Mouse (Mus musculus) bone marrow macrophage, adult 2 months (primary cell): ENCODE data around the gene Xcl1. TPM values are rescaled to one million over a fixed set of nuclear protein-coding genes. Genes with fewer than 3 reads are reported as not detected.

ENCODE experiments used
- H3K27ac ChIP-seq: 2 replicates; pipeline ENCODE4 v1.5.1; 2012; ENCODE audit warnings: low read depth, low read length; ENCODE audit not compliant: insufficient read depth
- H3K4me1 ChIP-seq: 2 replicates; pipeline ENCODE4 v1.6.1; 2012; ENCODE audit warnings: low read length; ENCODE audit not compliant: control insufficient read depth, insufficient read depth
- H3K4me3 ChIP-seq: 2 replicates; pipeline ENCODE4 v1.5.1; 2012; ENCODE audit warnings: mild to moderate bottlenecking, low read length, moderate library complexity; ENCODE audit not compliant: insufficient read depth
- CTCF ChIP-seq: IDR thresholded peaks from 2 replicates; pipeline ENCODE4 v1.5.1; 2012; ENCODE audit warnings: low read depth, mild to moderate bottlenecking, low read length, moderate library complexity
- POLR2A ChIP-seq: IDR thresholded peaks from 2 replicates; pipeline ENCODE4 v1.6.1; 2012; ENCODE audit warnings: mild to moderate bottlenecking, low read depth, low read length, borderline replicate concordance
- polyA plus RNA-seq: library from polyadenylated mRNA; stranded (reverse); fragments of >200 nt; gene quantifications from 2 replicates; pipeline ENCODE4 v1.2.4, GENCODE M21; 2012; ENCODE audit not compliant: missing spikeins, insufficient read depth, insufficient read length

Gene Xcl1
- polyA plus RNA-seq, 1 experiment: not detected

GRCm38 (mm10) chr1:164959787-164960385 lies 24.6 kb upstream of the Xcl1 start:
- TF ChIP-seq POLR2A (no peak), CTCF (no peak)
- H3K4me3 ChIP-seq: 0 out of 2 replicates have a peak overlapping the region, but pooled peaks have one; percentile 5
- no peak overlapping the region for H3K27ac ChIP-seq
- H3K4me1 ChIP-seq: no peaks in the 10 kb centered on the region

DNA sequence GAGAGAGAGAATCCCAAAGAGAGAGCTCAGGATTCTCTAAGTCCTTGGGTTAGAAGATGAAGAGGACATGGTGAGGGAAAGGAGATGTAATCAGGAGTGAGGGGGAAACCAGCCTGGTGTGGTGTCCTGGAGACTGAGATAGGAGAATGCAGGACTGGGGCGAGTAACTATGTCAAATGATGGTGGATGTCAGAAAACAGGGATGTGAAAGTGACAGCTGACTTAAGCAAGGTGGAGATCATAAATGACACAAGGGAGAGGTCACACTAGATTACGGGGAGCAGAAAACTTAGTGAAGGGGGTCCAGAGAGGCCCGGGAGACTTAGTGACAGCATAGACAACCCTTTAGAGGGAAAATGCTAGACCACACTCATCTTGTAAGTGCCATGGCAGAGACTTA lies 23.8 kb upstream of the Xcl1 start:
- TF ChIP-seq CTCF (no peak), POLR2A (no peak)
- Histone ChIP-seq H3K27ac (no peak overlapping the region), H3K4me1 (no peaks in the 10 kb centered on the region)

GRCm38 (mm10) chr1:164957974-164958373 lies 22.6 kb upstream of the Xcl1 start:
- no peak overlapping the region for H3K27ac ChIP-seq
- no peak overlapping the region for H3K4me3 ChIP-seq
- TF ChIP-seq CTCF: no peak
- TF ChIP-seq POLR2A: no peak
- no peaks in the 10 kb centered on the region for H3K4me1 ChIP-seq

More for the DNA sequence above, 23.8 kb upstream of the Xcl1 start:
- H3K4me3 ChIP-seq: no peak overlapping the region

GRCm38 (mm10) chr1:164956725-164957399 lies 21.5 kb upstream of the Xcl1 start:
- H3K4me3 ChIP-seq: no peak overlapping the region
- no peak overlapping the region for H3K27ac ChIP-seq
- H3K4me1 ChIP-seq: no peaks in the 10 kb centered on the region
- TF ChIP-seq CTCF (no peak), POLR2A (no peak)

GRCm38 (mm10) chr1:164955452-164956196 lies 20.3 kb upstream of the Xcl1 start:
- no peak overlapping the region for H3K4me3 ChIP-seq
- H3K4me1 ChIP-seq: no peaks in the 10 kb centered on the region
- H3K27ac ChIP-seq: no peak overlapping the region
- TF ChIP-seq POLR2A (no peak), CTCF (no peak)

DNA sequence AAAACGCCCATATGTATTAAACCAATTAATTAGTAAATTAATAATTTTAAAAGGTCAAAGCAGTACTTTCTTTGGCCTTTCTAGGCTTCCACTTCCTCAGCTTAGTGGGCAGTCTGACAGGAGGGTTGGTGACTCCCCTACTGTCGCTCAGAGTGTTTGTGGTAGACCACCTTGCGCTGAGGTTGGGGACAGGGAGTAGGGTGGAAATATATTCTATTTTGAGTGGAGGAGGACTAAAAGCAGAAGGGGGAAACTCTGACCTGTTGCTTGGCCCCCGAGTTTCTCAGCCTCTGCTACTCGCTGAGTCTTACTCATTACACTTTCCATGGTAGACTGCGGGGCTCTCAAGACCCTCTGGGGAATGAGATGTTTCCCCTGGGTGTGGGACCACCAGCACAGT lies 18.2 kb upstream of the Xcl1 start:
- Histone ChIP-seq H3K27ac (no peak overlapping the region), H3K4me3 (no peak overlapping the region), H3K4me1 (no peaks in the 10 kb centered on the region)
- no peak for TF ChIP-seq CTCF

DNA sequence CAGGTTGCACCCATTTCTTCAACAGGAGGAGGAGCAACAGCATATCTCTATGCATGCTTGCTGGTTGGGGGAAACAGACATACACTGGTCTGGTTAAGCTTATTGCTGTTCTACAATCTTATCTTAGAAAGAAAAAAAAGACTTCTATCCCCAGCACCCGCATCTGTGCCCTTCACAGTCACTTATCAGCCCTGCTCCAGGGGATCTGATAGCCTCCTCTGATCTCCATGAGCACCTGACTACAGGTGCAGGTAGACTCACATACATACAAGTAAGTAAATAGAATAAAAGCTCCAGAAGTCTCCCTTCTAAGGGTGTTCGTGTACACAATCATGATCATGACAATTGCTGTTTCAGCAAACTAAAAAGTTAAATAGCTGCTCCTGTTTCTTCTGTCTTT lies 733 bp upstream of the Xcl1 start:
- H3K4me3 ChIP-seq: no peak overlapping the region
- TF ChIP-seq POLR2A: no peak
- no peak for TF ChIP-seq CTCF
- no peaks in the 10 kb centered on the region for H3K4me1 ChIP-seq
- H3K27ac ChIP-seq: no peak overlapping the region

GRCm38 (mm10) chr1:164933441-164934188 lies 1.7 kb downstream of the Xcl1 start:
- no peak overlapping the region for H3K27ac ChIP-seq
- TF ChIP-seq CTCF (no peak), POLR2A (no peak)

GRCm38 (mm10) chr1:164931135-164931534 lies 4.2 kb downstream of the Xcl1 start:
- Histone ChIP-seq H3K4me3 (no peak overlapping the region), H3K27ac (no peak overlapping the region), H3K4me1 (no peaks in the 10 kb centered on the region)
- TF ChIP-seq CTCF: no peak
- no peak for TF ChIP-seq POLR2A

More at GRCm38 (mm10) chr1:164933441-164934188, 1.7 kb downstream of the Xcl1 start:
- no peak overlapping the region for H3K4me3 ChIP-seq
- no peaks in the 10 kb centered on the region for H3K4me1 ChIP-seq

DNA sequence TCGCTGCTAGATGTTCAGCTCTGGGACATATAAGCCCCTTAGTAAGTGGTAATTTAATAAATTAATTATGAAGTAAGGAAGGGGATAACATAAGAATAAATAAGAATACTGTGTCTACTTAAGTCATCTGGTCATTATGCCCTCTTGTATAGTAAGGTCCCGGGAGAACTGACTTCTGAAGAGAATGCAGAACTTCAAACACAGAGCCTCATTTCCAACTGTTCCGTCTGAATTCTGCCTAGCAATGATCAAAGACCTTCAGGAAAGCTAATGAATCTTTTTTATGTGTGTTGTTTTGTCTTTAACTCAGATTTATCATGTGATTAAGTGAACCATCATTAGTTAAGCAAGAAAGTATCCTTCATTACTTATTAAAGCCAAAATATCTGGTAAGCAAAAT lies 5.3 kb downstream of the Xcl1 start:
- no peak for TF ChIP-seq CTCF
- TF ChIP-seq POLR2A: no peak
- Histone ChIP-seq H3K27ac (no peak overlapping the region), H3K4me3 (no peak overlapping the region), H3K4me1 (no peaks in the 10 kb centered on the region)
